ENCODE assay signal across 20 mouse cellular contexts in the genomic region with DNA sequence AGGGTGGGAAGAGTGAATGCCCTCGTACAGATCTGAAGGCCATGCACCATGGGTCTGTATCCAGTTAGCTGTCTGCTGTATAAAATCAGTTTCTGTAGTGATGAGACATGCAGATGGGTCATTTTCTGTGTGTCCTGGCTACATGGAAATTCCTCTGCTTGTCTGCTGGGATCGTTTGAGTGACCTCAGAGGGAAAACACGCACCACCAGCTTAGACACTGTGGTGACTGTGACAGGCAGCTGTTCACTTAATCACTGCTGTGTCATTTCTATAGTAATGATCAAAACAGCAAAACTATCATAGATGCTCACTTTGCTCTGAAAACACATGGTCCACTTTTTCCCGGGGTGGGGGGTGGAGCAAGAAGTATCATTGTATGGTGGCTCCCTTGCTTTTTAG.
DNase-seq lines count a peak whose midpoint lies in the region; ATAC-seq and TF ChIP-seq lines count a peak whose summit lies in the region.
"Had no signal": no experiment of that assay in that cellular context is flagged by ENCODE, and none has a peak within 500 bp of the region (broad histone marks: within the 10 kb centered on the region; RNA-seq: fewer than 3 reads in every experiment).

No protein-coding gene starts in this region.

- peak; percentile 39 for DNase-seq in midbrain, embryonic 11.5 days (ENCODE audit: low spot score, missing footprints)
- DNase-seq in midbrain, embryonic 14.5 days: no peak
- DNase-seq in limb, embryonic 14.5 days (ENCODE audit: low spot score): peak; percentile 57
- no peak for DNase-seq in cerebellum, adult 8-10 months
- DNase-seq in ovary, postnatal 10 days (ENCODE audit: low spot score): no peak
- DNase-seq: adrenal gland, adult 8-10 months; cerebellum, adult 18-20 months; cerebellum, postnatal 14 days; gastrocnemius, postnatal 10 days; heart, adult 2 months; heart, postnatal 14 days had no signal

- no peak for TF ChIP-seq POLR2A in limb, embryonic 14.5 days (IDR thresholded peaks at IDR 0.05; ENCODE audit: borderline replicate concordance, extremely low read depth, insufficient read depth, insufficient read length)

- no peak for ATAC-seq in midbrain, embryonic 11.5 days (ENCODE audit: low FRiP score)
- ATAC-seq in midbrain, embryonic 14.5 days (ENCODE audit: low FRiP score, low TSS enrichment): no peak
- ATAC-seq in embryonic facial prominence, embryonic 15.5 days (ENCODE audit: insufficient number of reproducible peaks, low FRiP score, low TSS enrichment, low read depth): no peak
- peak; percentile 85 for ATAC-seq in limb, embryonic 14.5 days (ENCODE audit: low FRiP score, low read depth)
- ATAC-seq in activated CD4-positive, CD25-positive, alpha-beta regulatory T cell, adult 4 months: no peak
- no peak for ATAC-seq in cerebellum, adult (ENCODE audit: insufficient number of reproducible peaks, low FRiP score, low TSS enrichment)
- ATAC-seq: forebrain, embryonic 15.5 days; hindbrain, postnatal 0 days had no signal

- H3K27ac ChIP-seq in midbrain, embryonic 11.5 days (ENCODE audit: low read depth, low read length): no peak overlapping the region
- H3K27ac ChIP-seq in midbrain, embryonic 14.5 days (replicated peaks; ENCODE audit: low read depth, low read length): no peak overlapping the region
- peak overlapping the region; percentile 11; the same call in 1 of the 2 replicates for H3K27ac ChIP-seq in embryonic facial prominence, embryonic 15.5 days (replicated peaks)
- peak overlapping the region; percentile 28; the same call in 1 of the 2 replicates for H3K27ac ChIP-seq in limb, embryonic 14.5 days (replicated peaks; ENCODE audit: low read depth, low read length)
- H3K27ac ChIP-seq: forebrain, embryonic 15.5 days; heart, adult 2 months; heart, embryonic 15.5 days; hindbrain, embryonic 13.5 days; hindbrain, postnatal 0 days had no signal

- H3K36me3 ChIP-seq in midbrain, embryonic 11.5 days (ENCODE audit: control insufficient read depth, insufficient read depth, low read length): no peaks in the 10 kb centered on the region
- H3K36me3 ChIP-seq in midbrain, embryonic 14.5 days (ENCODE audit: control insufficient read depth, insufficient read depth, low read length): no peaks in the 10 kb centered on the region
- no peaks in the 10 kb centered on the region for H3K36me3 ChIP-seq in embryonic facial prominence, embryonic 15.5 days
- H3K36me3 ChIP-seq in limb, embryonic 14.5 days (ENCODE audit: control insufficient read depth, insufficient read depth, low read length): no peaks in the 10 kb centered on the region
- H3K36me3 ChIP-seq: forebrain, embryonic 15.5 days; heart, embryonic 15.5 days had no signal

- H3K9me3 ChIP-seq in midbrain, embryonic 11.5 days (ENCODE audit: control insufficient read depth, low read length): no peaks in the 10 kb centered on the region
- H3K9me3 ChIP-seq in midbrain, embryonic 14.5 days (ENCODE audit: control insufficient read depth, low read length): no peaks in the 10 kb centered on the region
- H3K9me3 ChIP-seq in embryonic facial prominence, embryonic 15.5 days (replicated peaks): no peaks in the 10 kb centered on the region
- no peaks in the 10 kb centered on the region for H3K9me3 ChIP-seq in limb, embryonic 14.5 days (ENCODE audit: control insufficient read depth, low read length)
- H3K9me3 ChIP-seq: forebrain, embryonic 15.5 days; heart, embryonic 15.5 days; hindbrain, embryonic 13.5 days had no signal

- H3K4me2 ChIP-seq in midbrain, embryonic 11.5 days: no peak overlapping the region
- H3K4me2 ChIP-seq in midbrain, embryonic 14.5 days (ENCODE audit: low read length): no peak overlapping the region
- H3K4me2 ChIP-seq in embryonic facial prominence, embryonic 15.5 days (replicated peaks): no peak overlapping the region
- no peak overlapping the region for H3K4me2 ChIP-seq in limb, embryonic 14.5 days (replicated peaks; ENCODE audit: low read depth, low read length, severe bottlenecking)
- H3K4me2 ChIP-seq: forebrain, embryonic 15.5 days; heart, embryonic 11.5 days; heart, embryonic 15.5 days; hindbrain, embryonic 13.5 days had no signal

- no peaks in the 10 kb centered on the region for H3K27me3 ChIP-seq in midbrain, embryonic 11.5 days (ENCODE audit: control insufficient read depth, insufficient read depth, low read length)
- H3K27me3 ChIP-seq in midbrain, embryonic 14.5 days (ENCODE audit: control insufficient read depth, insufficient read depth, low read length): no peaks in the 10 kb centered on the region
- H3K27me3 ChIP-seq in embryonic facial prominence, embryonic 15.5 days: no peaks in the 10 kb centered on the region
- H3K27me3 ChIP-seq in limb, embryonic 14.5 days (ENCODE audit: control insufficient read depth, insufficient read depth, low read length): no peaks in the 10 kb centered on the region
- H3K27me3 ChIP-seq: CH12.LX; forebrain, embryonic 15.5 days; heart, embryonic 15.5 days; hindbrain, embryonic 13.5 days had no signal

- WGBS in midbrain, embryonic 11.5 days: 78% methylated on average over 4 of the region's 4 CpGs
- 76% methylated on average over 4 of the region's 4 CpGs for WGBS in midbrain, embryonic 14.5 days
- 57% methylated on average over 4 of the region's 4 CpGs for WGBS in embryonic facial prominence, embryonic 15.5 days
- WGBS in limb, embryonic 14.5 days: 65% methylated on average over 4 of the region's 4 CpGs

- H3K4me1 ChIP-seq in midbrain, embryonic 11.5 days (ENCODE audit: control insufficient read depth, insufficient read depth, low read length): peaks cover 18% of the 10 kb centered on the region
- peaks cover 10% of the 10 kb centered on the region; the same call in 1 of the 2 replicates for H3K4me1 ChIP-seq in midbrain, embryonic 14.5 days (ENCODE audit: control insufficient read depth, insufficient read depth, low read length)
- H3K4me1 ChIP-seq in embryonic facial prominence, embryonic 15.5 days: peaks cover 18% of the 10 kb centered on the region
- H3K4me1 ChIP-seq in limb, embryonic 14.5 days (ENCODE audit: control insufficient read depth, insufficient read depth, low read length): peaks cover 21% of the 10 kb centered on the region
- H3K4me1 ChIP-seq: heart, embryonic 15.5 days had no signal

- H3K4me3 ChIP-seq in midbrain, embryonic 11.5 days (ENCODE audit: low read depth, low read length): no peak overlapping the region
- H3K4me3 ChIP-seq in midbrain, embryonic 14.5 days (replicated peaks; ENCODE audit: low read depth, low read length): no peak overlapping the region
- H3K4me3 ChIP-seq in embryonic facial prominence, embryonic 15.5 days (replicated peaks): no peak overlapping the region
- no peak overlapping the region for H3K4me3 ChIP-seq in limb, embryonic 14.5 days (replicated peaks; ENCODE audit: low read length)
- H3K4me3 ChIP-seq: forebrain, embryonic 15.5 days; heart, adult 2 months; heart, embryonic 15.5 days; hindbrain, embryonic 13.5 days had no signal

- no peak overlapping the region for H3K9ac ChIP-seq in midbrain, embryonic 11.5 days (ENCODE audit: low read length)
- no peak overlapping the region for H3K9ac ChIP-seq in midbrain, embryonic 14.5 days (replicated peaks; ENCODE audit: low read length)
- H3K9ac ChIP-seq in embryonic facial prominence, embryonic 15.5 days: no peak overlapping the region
- no peak overlapping the region for H3K9ac ChIP-seq in limb, embryonic 14.5 days (ENCODE audit: low read depth, low read length, severe bottlenecking)
- H3K9ac ChIP-seq: forebrain, embryonic 15.5 days; heart, embryonic 15.5 days; hindbrain, embryonic 13.5 days had no signal

Comparison
In these comparisons a context has a peak if more than half of its experiments do, and no peak if none do; other contexts are left out.
1. DNase-seq: peak in midbrain, embryonic 11.5 days (single experiment) and limb, embryonic 14.5 days (single experiment); none in midbrain, embryonic 14.5 days (single experiment), cerebellum, adult 8-10 months (single experiment) and ovary, postnatal 10 days (single experiment).
2. H3K27ac ChIP-seq: peak in embryonic facial prominence, embryonic 15.5 days (single experiment) and limb, embryonic 14.5 days (single experiment); none in midbrain, embryonic 11.5 days (single experiment) and midbrain, embryonic 14.5 days (single experiment).